Mouse (Mus musculus) natural killer cell, adult 2 months (primary cell): Measurements from ENCODE around the gene Gm37240.

ENCODE experiments used
- DNase-seq, 2 experiments: peaks; one replicate each; pipeline ENCODE4 v3.0.0; 2022; ENCODE audit warnings: low spot score in 2 of 2

Gm37240 gene

DNA sequence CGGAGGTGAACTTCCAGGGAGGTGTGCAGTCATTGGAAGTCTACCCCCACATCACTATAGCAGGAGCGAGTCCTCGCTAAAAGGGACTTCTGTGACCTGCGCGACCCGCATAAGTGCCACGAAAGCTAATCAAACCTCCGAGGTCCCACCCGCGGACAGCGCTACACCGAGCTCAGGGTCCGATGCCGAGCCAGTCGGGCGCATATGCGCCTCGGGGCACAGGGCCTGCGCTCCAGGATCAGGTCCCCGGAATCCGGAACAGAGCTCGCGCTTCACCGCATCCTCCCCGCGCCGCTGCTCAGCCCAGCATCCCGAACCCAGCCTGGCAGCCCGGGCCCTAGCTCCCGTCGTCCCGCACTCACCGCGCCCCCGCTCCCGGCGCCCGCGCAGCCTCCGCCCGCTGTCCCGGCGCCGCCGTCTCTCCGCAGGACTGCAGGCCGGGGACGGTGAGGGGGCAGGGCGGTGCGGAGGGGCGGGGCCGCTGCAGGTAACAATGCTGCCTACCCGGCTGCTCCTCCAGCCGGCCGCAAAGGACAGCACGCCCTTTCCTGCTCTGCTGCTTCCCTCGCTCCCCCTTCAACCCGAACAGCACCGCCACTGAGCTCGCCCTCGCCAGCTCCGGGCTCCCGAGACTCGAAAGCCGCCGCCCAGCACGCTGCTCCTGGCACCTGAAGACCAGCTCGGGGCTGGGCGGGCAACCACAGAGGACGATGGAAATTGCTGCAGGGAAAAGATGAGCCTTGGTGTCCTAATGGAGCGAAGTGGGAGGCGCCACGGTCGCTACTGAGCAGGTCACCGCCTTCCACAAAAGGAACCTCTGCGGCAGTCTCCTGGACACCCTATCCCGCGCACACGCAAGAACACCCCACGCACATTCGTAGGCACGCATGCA, 1407.1 kb downstream of the Gm37240 start, which contains the start of gene Fhdc1:
Fhdc1 (minus strand) TSS at position 424 of the 892 bp plus-strand sequence.
- no peak for DNase-seq

GRCm38 (mm10) chr3:84479293-84480005, 1407.9 kb downstream of the Gm37240 start:
- no peak for DNase-seq

DNA sequence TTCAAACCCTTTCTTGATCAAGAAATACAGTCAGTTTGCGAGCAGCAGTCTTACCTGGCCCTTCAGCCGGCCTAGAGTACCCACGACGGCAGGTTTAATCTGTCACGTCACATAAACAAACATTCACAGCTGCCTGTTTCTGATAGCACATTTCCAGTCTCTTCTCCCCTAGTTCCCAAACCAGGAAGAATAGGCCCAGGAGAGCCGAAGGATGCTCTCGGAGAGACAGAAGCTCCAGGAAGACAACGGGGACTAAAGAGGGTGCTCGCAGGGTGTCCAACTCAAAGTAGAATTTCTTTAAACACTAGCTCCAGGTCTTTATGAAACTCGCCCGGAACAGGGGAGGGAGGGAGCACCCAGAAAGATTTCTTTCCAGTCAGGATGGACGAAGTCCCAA, 1408.4 kb downstream of the Gm37240 start:
- no peak for DNase-seq

- DNase-seq = no peak
Measured at GRCm38 (mm10) chr3:84478195-84478594, 1409.1 kb downstream of the Gm37240 start.

- no peak for DNase-seq
Measured at GRCm38 (mm10) chr3:84477498-84477897, 1409.8 kb downstream of the Gm37240 start.

GRCm38 (mm10) chr3:84474981-84475775, 1412.1 kb downstream of the Gm37240 start:
- DNase-seq = no peak

DNA sequence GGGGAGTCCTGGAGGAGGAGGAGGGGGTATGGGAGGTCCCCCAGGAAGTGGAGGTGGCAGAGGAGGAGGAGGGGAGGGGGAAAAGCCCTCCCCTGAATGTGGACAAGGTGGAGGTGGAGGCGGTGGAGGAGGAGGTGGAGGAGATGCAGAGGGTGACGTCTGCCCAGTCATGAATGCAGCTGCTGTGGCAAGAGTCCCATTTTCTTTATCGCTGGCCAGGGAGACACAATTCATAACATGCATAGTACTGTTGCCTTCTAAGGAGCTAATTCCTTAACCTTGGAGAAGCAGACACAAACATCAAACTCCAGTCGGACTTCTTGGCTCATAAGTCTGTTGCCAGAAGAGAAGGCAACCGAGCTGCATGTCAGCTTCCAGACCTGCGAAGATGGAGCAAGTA, 1412.9 kb downstream of the Gm37240 start:
- DNase-seq = no peak

GRCm38 (mm10) chr3:84472955-84473354, 1414.4 kb downstream of the Gm37240 start:
- DNase-seq = no peak

DNA sequence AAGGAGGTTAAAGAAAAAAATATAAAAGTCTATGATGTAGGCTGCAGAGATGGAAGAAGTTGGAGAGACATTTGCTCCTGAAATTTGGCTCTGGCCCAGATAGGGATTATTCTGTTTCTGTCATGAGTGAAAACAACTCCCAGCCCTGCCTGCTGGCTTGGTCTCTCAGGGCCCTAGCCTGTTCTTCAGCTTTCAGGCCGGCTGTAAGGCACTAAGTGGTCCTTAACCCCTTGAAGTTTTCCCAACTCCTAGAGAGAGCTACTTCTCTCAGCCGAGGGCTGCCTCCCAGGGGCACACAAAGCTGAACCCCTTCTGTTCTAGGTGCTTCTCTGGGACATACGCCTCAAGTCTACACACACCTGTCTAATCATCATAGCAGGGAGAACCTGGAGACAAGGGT, 1414.8 kb downstream of the Gm37240 start:
- DNase-seq = no peak

DNA sequence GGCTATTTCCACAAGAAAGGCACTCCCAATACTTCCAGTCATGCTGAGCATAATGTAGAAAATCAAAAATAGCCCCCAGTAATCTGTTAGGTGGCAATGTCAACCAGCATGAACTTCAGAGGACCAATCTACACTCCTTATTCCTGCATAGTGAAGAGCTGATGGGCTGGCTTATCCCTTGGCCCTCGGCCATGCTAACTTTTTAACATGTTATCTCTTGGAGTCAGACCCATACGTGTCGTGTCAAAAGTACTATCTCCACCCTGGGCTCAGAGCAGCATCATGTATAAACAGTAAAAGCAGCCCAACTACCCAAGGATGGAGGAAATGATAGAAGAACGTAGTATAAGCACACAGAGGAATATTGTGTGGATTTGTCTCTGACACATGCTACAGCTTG, 1416.2 kb downstream of the Gm37240 start:
- no peak for DNase-seq

DNA sequence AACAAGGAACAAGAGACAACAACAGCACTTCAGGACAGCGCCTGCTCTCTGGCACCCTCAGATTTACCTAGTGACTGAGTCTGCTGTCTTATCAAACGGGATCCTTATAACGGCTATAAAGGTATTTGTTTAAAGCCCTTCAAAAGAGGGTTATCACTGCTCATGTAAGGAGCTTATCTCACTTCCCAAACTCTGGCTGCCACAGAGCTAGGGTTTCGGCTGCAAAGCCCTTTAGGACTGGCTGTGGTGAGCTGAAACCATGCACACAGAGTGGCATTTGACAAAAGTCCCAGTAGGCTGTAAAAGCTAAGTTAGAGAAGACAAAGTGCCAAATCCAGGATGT, 1419.2 kb downstream of the Gm37240 start:
- DNase-seq = no peak

DNA sequence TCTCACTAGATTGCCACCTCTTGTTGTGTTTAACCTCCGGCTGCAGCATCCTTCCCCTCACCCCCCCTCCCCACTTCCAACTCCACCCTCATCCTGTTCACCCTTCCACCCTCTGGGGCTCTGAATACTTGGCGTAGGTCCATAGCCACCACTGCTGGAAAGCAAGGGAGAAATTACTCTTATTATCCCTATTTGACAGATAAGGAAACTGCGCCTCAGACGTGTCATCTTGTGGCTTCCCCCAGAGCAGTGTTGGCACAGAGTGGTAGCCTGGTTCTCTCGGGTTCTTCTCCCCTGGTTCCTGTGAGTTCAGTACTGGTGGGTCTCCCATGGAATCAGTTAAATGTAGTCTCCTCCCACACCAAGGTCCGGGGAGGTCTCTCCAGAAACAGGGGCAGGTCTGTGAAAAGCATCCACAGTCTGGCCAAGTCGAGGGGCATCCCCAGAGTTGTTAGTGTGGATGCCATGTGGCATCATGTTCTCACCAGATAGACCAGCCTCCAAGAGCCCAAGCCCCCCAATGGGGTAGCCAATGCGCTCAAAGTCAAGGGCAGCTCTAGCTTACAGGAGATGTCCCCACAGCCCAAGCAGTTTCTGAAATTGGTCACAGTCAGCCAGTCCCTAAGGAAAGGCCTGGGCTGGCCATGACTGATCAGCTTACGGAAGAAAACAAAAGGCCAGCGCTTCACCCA, 1419.8 kb downstream of the Gm37240 start:
- DNase-seq = no peak

DNA sequence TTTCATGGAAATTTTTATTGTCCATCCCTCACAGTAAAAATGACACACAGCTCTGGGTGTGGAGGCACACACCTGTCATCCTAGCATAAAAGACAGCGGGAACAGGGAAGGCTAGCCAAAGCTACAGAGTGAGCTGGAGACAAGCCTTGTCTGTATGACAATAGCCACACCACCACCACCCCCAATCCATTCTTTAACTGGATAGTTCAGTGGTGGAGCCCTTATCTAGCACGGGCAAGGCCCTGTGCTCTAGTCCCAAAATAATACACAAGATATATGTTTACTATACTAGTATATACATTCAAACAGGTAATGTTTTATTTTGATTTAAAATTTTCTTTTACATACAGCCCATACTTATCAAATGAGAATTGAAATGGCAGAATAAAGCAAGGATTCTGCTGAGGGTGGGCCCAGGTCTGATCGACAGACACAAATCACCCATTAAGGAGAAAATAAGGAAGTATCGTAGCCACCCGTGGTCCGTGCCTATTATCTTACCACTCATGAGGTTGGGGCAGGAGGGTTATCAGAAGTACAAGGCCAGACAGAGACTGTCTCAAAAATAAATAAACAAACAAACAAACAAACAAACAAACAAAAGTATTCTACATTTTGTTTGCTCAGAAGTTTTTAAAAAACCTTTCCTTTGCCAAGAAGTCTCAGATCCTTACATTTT, 1421.4 kb downstream of the Gm37240 start:
- DNase-seq = no peak

- DNase-seq = no peak
Measured at GRCm38 (mm10) chr3:84461687-84462086, 1425.6 kb downstream of the Gm37240 start.

GRCm38 (mm10) chr3:84460952-84461351, 1426.4 kb downstream of the Gm37240 start:
- peak; percentile 6 to 12 for DNase-seq

- DNase-seq = no peak
Measured at GRCm38 (mm10) chr3:84460499-84460898, 1426.8 kb downstream of the Gm37240 start.

DNA sequence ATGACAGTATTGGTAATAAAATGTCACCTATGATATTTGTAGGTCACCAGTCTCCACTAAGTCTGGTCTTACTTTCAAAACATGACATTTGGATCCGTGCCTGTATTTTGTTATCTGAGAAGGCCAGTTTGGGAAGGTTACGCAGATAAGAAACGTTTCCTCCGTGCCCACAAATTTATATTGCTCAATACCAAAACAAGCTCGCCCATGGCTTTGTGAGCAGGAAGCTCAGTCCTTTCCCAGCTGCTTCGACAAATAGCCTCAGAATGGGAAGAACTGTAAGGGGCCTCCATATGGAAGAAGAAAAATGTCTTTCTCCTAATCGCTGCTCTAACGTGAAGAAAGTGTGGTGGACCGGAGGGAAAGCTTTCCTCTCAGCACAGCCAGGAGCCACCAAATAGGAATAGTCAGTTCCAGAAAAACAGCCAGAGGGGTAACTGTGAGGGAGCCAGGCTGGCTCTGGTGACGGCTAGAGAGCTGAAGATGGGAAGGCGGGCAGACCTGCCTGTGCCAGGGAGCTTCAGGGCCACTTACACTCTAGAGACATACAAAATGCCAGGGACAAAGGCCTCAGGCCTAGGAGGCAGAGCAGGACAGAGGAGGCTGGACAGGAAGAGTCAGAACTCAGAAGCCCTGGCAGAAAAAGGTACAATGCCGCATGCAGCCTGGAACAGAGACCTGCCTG, 1431.4 kb downstream of the Gm37240 start:
- no peak for DNase-seq

DNA sequence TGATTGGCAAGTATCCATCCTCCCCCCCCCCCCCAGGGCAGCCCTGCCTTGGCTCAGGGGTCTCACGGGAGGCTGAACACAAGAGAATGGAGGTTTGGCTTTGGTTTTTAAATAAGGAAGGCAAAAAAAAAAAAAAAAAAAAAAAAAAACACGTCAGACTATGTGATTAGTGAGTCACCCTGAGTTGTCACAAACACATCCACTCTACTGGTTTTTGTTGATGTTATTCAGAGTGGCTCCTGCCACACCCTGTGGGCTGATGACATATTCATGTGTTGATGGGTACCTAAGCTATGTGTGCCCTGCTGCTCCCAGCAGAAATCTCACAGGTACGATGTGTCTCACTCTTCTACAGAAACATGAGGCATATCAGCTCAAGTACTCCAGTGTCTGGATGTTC, 1436.7 kb downstream of the Gm37240 start:
- no peak for DNase-seq

DNA sequence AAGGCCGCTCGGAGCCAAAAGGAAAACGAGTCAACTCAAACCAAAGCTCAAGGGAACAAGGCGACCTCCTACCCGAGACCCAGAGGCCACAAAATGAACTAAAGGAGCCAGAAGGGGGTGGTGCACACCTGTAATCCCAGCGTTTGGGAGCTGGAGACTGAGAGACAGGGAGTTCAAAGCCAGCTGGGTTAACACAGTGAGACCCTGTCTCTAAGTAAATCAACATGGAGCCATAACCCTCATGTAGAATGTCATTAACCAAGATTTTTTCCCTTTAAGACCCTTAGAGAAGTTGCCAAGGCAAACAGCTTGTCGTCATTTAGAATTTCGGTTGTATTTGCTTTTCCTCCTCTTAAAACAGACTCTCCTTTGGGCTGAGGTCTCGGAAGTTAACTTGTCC, 1438.3 kb downstream of the Gm37240 start:
- no peak for DNase-seq

- DNase-seq = no peak
Measured at GRCm38 (mm10) chr3:84447803-84448202, 1439.5 kb downstream of the Gm37240 start.
